Mouse (Mus musculus): ENCODE measurements around the gene Pdcd4.
"Not testable (repeated sequence)": the region's sequence is repeated elsewhere in the genome, so short reads cannot be mapped to it uniquely, and the experiment has no call there.

DNA sequence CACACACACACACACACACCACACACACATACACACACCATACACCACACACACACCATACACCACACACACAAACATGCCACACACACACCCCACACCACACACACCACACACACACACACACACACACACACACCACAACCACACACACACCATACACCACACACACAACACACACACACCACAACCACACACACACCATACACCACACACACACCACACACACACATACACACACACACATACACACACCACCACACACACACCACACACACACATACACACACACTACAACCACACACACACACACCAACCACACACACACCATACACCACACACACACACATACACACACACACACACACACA is 14.7 kb downstream of the Pdcd4 start:
- TF ChIP-seq EP300 (optimal IDR thresholded peaks at IDR 0.05); CTCF (IDR thresholded peaks at IDR 0.05; ENCODE audit: low read depth): not testable (repeated sequence)
